Mouse (Mus musculus) CH12.LX (cell line): ENCODE data around the gene Lamc2. TPM values are rescaled to one million over a fixed set of nuclear protein-coding genes. Genes with fewer than 3 reads are reported as not detected.
A peak's percentile ranks its signal among the peaks of the same experiment; 100 is the strongest.

Experiments
- DNase-seq: peaks from one replicate; pipeline ENCODE4 v3.0.0-alpha.2; 2013; ENCODE audit errors: extremely low read depth
- H3K27ac ChIP-seq: 2 replicates; pipeline ENCODE4 v1.5.1; 2012; ENCODE audit warnings: low read depth, mild to moderate bottlenecking, control low read depth, moderate library complexity; ENCODE audit not compliant: insufficient read depth
- H3K27me3 ChIP-seq: replicated peaks from 2 replicates; pipeline ENCODE3; 2012; ENCODE audit warnings: inconsistent platforms
- H3K36me3 ChIP-seq, 2 experiments: replicated peaks in 1 of 2; 2 replicates each; pipeline versions ENCODE3 to v1.6.1; 2012; ENCODE audit warnings: inconsistent platforms in 1 of 2, low read length in 1 of 2, mild to moderate bottlenecking in 1 of 2, mixed read lengths in 1 of 2, moderate library complexity in 1 of 2; ENCODE audit not compliant: control insufficient read depth in 1 of 2, insufficient read depth in 1 of 2
- H3K4me1 ChIP-seq, 2 experiments: 2 replicates each; pipeline ENCODE4 v1.6.1; 2012; ENCODE audit warnings: inconsistent platforms in 1 of 2, moderate library complexity in 1 of 2; ENCODE audit not compliant: insufficient read depth in 2 of 2, control insufficient read depth in 1 of 2
- H3K4me2 ChIP-seq: 2 replicates; pipeline ENCODE4 v1.6.1; 2012; ENCODE audit warnings: low read depth, mild to moderate bottlenecking, control low read depth; ENCODE audit not compliant: poor library complexity, insufficient read depth, severe bottlenecking
- H3K4me3 ChIP-seq, 3 experiments: fragments of 150-350 bp in 1 of 3; sonication (generic) in 1 of 3; replicated peaks in 1 of 3; 2 replicates each; pipeline versions ENCODE3 to v1.5.1; 2011 to 2012; ENCODE audit warnings: low read depth in 2 of 3, low read length in 2 of 3, mild to moderate bottlenecking in 2 of 3, moderate library complexity in 2 of 3, control low read depth in 1 of 3, improper control_type of control experiment in 1 of 3, inconsistent platforms in 1 of 3, mixed read lengths in 1 of 3; ENCODE audit not compliant: poor library complexity in 1 of 3
- H3K79me2 ChIP-seq: replicated peaks from 2 replicates; pipeline ENCODE4 v1.6.1; 2012; ENCODE audit warnings: mild to moderate bottlenecking, moderate library complexity; ENCODE audit not compliant: control insufficient read depth, poor library complexity, insufficient read depth, severe bottlenecking; ENCODE audit errors: extremely low read depth
- H3K9ac ChIP-seq: 2 replicates; pipeline ENCODE4 v1.6.1; 2012; ENCODE audit warnings: low read depth, mild to moderate bottlenecking, control low read depth, moderate library complexity; ENCODE audit not compliant: insufficient read depth
- H3K9me3 ChIP-seq: replicated peaks from 2 replicates; pipeline ENCODE3; 2012; ENCODE audit warnings: low read length, inconsistent platforms, mixed read lengths
- CTCF ChIP-seq, 2 experiments: IDR thresholded peaks in 1 of 2; conservative IDR thresholded peaks in 1 of 2; 2 replicates each; pipeline ENCODE4 v1.5.1; 2011 to 2012; ENCODE audit warnings: low read depth in 2 of 2, low read length in 2 of 2, improper control_type of control experiment in 1 of 2, inconsistent platforms in 1 of 2, mild to moderate bottlenecking in 1 of 2, moderate library complexity in 1 of 2
- EP300 ChIP-seq: IDR thresholded peaks from 2 replicates; pipeline ENCODE4 v1.6.1; 2011; ENCODE audit warnings: low read length, improper control_type of control experiment
- GABPA ChIP-seq: IDR thresholded peaks from 2 replicates; pipeline ENCODE4 v1.6.1; 2012; ENCODE audit warnings: low read depth, low read length, improper control_type of control experiment, inconsistent platforms; ENCODE audit not compliant: insufficient replicate concordance
- IRF4 ChIP-seq: IDR thresholded peaks from 2 replicates; pipeline ENCODE4 v1.6.1; 2014; ENCODE audit warnings: low read depth, mild to moderate bottlenecking, inconsistent platforms, low read length, improper control_type of control experiment
- JUN ChIP-seq: IDR thresholded peaks from 2 replicates; pipeline ENCODE4 v1.6.1; 2011; ENCODE audit warnings: low read depth, mild to moderate bottlenecking, low read length, improper control_type of control experiment, moderate library complexity; ENCODE audit not compliant: insufficient read depth
- MAX ChIP-seq: IDR thresholded peaks from 2 replicates; pipeline ENCODE4 v1.6.1; 2011; ENCODE audit warnings: low read length, improper control_type of control experiment
- MAZ ChIP-seq: IDR thresholded peaks from 2 replicates; pipeline ENCODE4 v1.6.1; 2012; ENCODE audit warnings: low read depth, mild to moderate bottlenecking, inconsistent platforms, low read length, improper control_type of control experiment, moderate library complexity
- MEF2A ChIP-seq: IDR thresholded peaks from 2 replicates; pipeline ENCODE4 v1.6.1; 2014; ENCODE audit warnings: low read depth, mild to moderate bottlenecking, inconsistent platforms, low read length, improper control_type of control experiment, borderline replicate concordance
- MYC ChIP-seq: IDR thresholded peaks from 2 replicates; pipeline ENCODE4 v1.6.1; 2011; ENCODE audit warnings: low read depth, mild to moderate bottlenecking, improper control_type of control experiment, low read length
- NELFE ChIP-seq: IDR thresholded peaks from 2 replicates; pipeline ENCODE4 v1.6.1; 2011; ENCODE audit warnings: low read depth, low read length, improper control_type of control experiment
- NRF1 ChIP-seq: IDR thresholded peaks from 2 replicates; pipeline ENCODE4 v1.6.1; 2014; ENCODE audit warnings: low read depth, mild to moderate bottlenecking, inconsistent platforms, low read length, improper control_type of control experiment, moderate library complexity
- POLR2A ChIP-seq: IDR thresholded peaks from 2 replicates; pipeline ENCODE4 v1.6.1; 2011; ENCODE audit warnings: low read depth, mild to moderate bottlenecking, improper control_type of control experiment, low read length
- RAD21 ChIP-seq: IDR thresholded peaks from 2 replicates; pipeline ENCODE4 v1.6.1; 2011; ENCODE audit warnings: low read depth, mild to moderate bottlenecking, low read length, improper control_type of control experiment, moderate library complexity
- SMC3 ChIP-seq: IDR thresholded peaks from 2 replicates; pipeline ENCODE4 v1.6.1; 2011; ENCODE audit warnings: low read depth, low read length, improper control_type of control experiment
- TBP ChIP-seq: conservative IDR thresholded peaks from 2 replicates; pipeline ENCODE4 v1.6.1; 2011; ENCODE audit warnings: low read depth, low read length, improper control_type of control experiment
- TCF12 ChIP-seq: IDR thresholded peaks from 2 replicates; pipeline ENCODE4 v1.6.1; 2014; ENCODE audit warnings: low read depth, mild to moderate bottlenecking, inconsistent platforms, low read length, improper control_type of control experiment
- UBTF ChIP-seq: IDR thresholded peaks from 2 replicates; pipeline ENCODE4 v1.6.1; 2012; ENCODE audit warnings: low read depth, mild to moderate bottlenecking, inconsistent platforms, low read length, improper control_type of control experiment, moderate library complexity
- USF2 ChIP-seq: conservative IDR thresholded peaks from 2 replicates; pipeline ENCODE4 v1.6.1; 2011; ENCODE audit warnings: low read depth, low read length, improper control_type of control experiment
- ZC3H11A ChIP-seq: IDR thresholded peaks from 2 replicates; pipeline ENCODE4 v1.6.1; 2012; ENCODE audit warnings: low read depth, mild to moderate bottlenecking, inconsistent platforms, low read length, improper control_type of control experiment
- ZKSCAN1 ChIP-seq: IDR thresholded peaks from 2 replicates; pipeline ENCODE4 v1.6.1; 2012; ENCODE audit warnings: low read depth, inconsistent platforms, low read length, improper control_type of control experiment, borderline replicate concordance
- ZNF384 ChIP-seq: IDR thresholded peaks from 2 replicates; pipeline ENCODE4 v1.6.1; 2012; ENCODE audit warnings: low read depth, low read length, improper control_type of control experiment, inconsistent platforms
- dilution Hi-C: fragments of 300-500 bp; cut with MboI; formaldehyde crosslinking; loops from 2 replicates; pipeline ENCODE4 v1.14.3; 2020; ENCODE audit warnings: low sequenced_read_pairs; ENCODE audit not compliant: extremely low pct_unique_long_range_greater_than_20kb, extremely low pct_ligation_motif_present
- in situ Hi-C: fragments of 300-500 bp; cut with MboI; formaldehyde crosslinking; loops from 3 replicates; pipeline ENCODE4 v1.14.3; 2019; ENCODE audit warnings: low sequenced_read_pairs, low pct_ligation_motif_present, low pct_unique_long_range_greater_than_20kb, mixed read lengths
- polyA plus RNA-seq: library from polyadenylated mRNA; unstranded; fragments of >175 nt; gene quantifications from 2 replicates; pipeline ENCODE4 v1.2.1, GENCODE M21; 2012; ENCODE audit warnings: low read depth; ENCODE audit not compliant: insufficient read length
- total RNA-seq, 2 experiments: library from RNA; depleted of rRNA; stranded (reverse); fragments of 300-350 nt in 1 of 2; fragments of >200 nt in 1 of 2; gene quantifications; 2 replicates each; pipeline ENCODE4 v1.2.3; 2012 to 2014

The Lamc2 gene
- total and polyA plus RNA-seq, 3 experiments: 0.09 to 1.0 (median 0.25) TPM

DNA sequence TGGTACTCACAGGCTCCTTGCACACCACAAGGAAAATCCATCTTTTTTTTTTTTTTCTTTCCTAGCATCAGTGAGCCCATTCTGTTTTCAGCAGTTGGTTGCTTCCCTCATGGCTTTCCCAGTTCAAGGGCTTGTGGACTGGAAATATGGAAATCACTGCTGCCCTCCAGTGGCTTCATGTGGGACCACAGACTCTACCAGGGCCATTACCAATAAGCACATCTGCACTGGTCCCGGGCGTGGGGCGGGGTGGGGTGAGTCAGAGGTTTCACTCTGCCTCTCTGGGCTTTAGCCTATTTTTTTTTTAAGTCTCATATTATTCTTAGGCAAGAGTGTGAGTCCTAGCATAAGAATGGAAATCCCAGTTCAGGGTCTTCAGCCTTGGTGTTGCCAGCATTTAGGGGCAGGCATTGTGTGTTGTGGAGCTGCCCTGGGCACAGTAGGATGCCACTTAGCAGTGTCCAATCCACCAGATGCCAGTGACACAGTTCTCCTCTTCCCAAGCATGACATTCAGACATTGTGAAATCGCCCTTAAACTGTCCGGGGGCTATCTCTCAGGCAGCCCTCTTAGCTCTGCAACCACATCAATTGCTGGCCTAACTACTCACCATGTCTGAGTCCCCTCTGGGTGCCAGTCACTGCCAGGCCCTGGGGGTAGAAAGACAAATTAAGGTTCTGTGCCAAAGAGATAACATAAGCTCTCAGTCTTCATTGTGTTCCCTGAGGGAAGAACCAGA is 93.8 kb downstream of the Lamc2 start:
- dilution Hi-C loops: no loop called here
- in situ Hi-C loops: no loop called here
- peak; percentile 39; the same call in 1 of the 2 replicates for TF ChIP-seq EP300
- 0 out of 2 replicates have a peak, but pooled peaks have one; percentile 1 for TF ChIP-seq ZC3H11A
- TF ChIP-seq NRF1: no peak
- TF ChIP-seq JUN: no peak
- no peak for TF ChIP-seq TCF12
- TF ChIP-seq RAD21: peak; percentile 62
- TF ChIP-seq MAZ: no peak
- no peak for TF ChIP-seq GABPA
- TF ChIP-seq SMC3: peak; percentile 68
- TF ChIP-seq TBP: no peak
- 0 out of 2 replicates have a peak, but pooled peaks have one; percentile 18 for TF ChIP-seq NELFE
- TF ChIP-seq ZNF384: peak; percentile 57; the same call in 1 of the 2 replicates
- TF ChIP-seq CTCF (conservative IDR thresholded peaks at IDR 0.05 in 1 of 2, IDR thresholded peaks at IDR 0.05 in 1 of 2; ENCODE audit: low read depth in 2 of 2, low read length in 2 of 2): peak; percentile 29 to 74; a peak in 3 of 4 replicates
- TF ChIP-seq UBTF: no peak
- TF ChIP-seq IRF4: 0 out of 2 replicates have a peak, but pooled peaks have one; percentile 27
- H3K36me3 ChIP-seq: no peaks in the 10 kb centered on the region
- no peak overlapping the region for H3K4me2 ChIP-seq
- no peaks in the 10 kb centered on the region for H3K27me3 ChIP-seq
- peaks cover 8 to 13% of the 10 kb centered on the region in 2 experiments for H3K4me1 ChIP-seq
- H3K79me2 ChIP-seq: no peaks in the 10 kb centered on the region
- DNase-seq: peak; percentile 78
- H3K27ac ChIP-seq: no peak overlapping the region
- H3K9ac ChIP-seq: no peak overlapping the region
- no peak overlapping the region for H3K4me3 ChIP-seq
- H3K9me3 ChIP-seq: no peaks in the 10 kb centered on the region

DNA sequence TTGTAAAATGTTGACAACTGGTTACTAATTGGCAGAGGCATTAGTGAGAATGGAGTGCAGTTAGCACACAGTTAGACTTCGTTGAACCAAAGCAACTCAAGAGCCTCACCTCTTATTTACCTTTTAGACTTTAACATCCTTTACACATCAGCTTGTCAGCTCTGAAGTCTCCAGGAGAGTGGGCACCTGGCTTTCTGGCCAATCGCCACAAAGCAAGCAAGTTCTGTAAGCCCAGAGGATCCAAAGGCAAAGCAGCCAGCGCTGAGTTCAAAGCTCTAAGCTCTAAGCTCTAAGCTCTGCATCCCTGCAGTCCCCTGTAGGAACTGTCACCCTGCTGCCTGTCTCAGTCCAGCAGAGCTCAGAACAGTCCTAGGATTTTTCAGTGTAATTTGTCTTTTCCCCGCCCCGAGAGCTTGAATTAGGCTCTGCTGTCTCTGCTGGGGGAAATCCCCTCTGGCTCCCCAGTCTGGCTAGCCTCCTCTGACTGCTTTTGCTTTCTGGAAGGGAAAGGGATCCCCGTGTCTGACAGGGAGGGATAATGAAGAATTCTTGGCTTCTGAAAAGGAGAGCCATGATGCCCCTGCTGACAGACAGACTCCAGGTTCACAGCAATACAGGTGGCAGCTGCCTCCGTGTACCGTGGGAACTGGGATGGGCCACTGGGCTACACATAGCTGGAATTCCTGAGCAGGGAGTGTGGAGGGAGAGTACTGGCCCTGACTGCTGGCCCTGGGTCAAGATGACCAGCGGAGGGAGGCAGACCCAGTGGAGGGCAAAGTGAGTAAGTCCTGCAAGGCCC is 94.6 kb downstream of the Lamc2 start:
- Histone ChIP-seq H3K4me1 (peaks cover 8 to 13% of the 10 kb centered on the region in 2 experiments), H3K4me3 (no peak overlapping the region), H3K27ac (no peak overlapping the region), H3K4me2 (no peak overlapping the region), H3K27me3 (no peaks in the 10 kb centered on the region), H3K79me2 (no peaks in the 10 kb centered on the region), H3K36me3 (no peaks in the 10 kb centered on the region)
- dilution Hi-C loops: no loop called here
- TF ChIP-seq MYC (no peak), MAX (no peak), ZKSCAN1 (no peak), USF2 (no peak), MEF2A (no peak), GABPA (no peak), NRF1 (no peak), POLR2A (no peak)
- TF ChIP-seq, all 38 proteins: peak for 0
- H3K9me3 ChIP-seq: no peaks in the 10 kb centered on the region
- no peak overlapping the region for H3K9ac ChIP-seq
- in situ Hi-C loops: no loop called here
- no peak for DNase-seq
